Mouse (Mus musculus) intestine, embryonic 16.5 days (tissue): Measurements from ENCODE around the gene Zfand2b. TPM values are rescaled to one million over a fixed set of nuclear protein-coding genes. Genes with fewer than 3 reads are reported as not detected.
A peak's percentile ranks its signal among the peaks of the same experiment; 100 is the strongest.

Experiments used
- ATAC-seq: fragments of 200-750 bp; cut with Nextera tagmentation; 2 replicates; pipeline ENCODE4 v1.8.0; 2017; ENCODE audit warnings: moderate TSS enrichment, moderate library complexity
- H3K27ac ChIP-seq: fragments of 300-500 bp; sonication (generic); 2 replicates; pipeline ENCODE4 v1.5.1; 2014; ENCODE audit warnings: mild to moderate bottlenecking, low read length
- H3K27me3 ChIP-seq: fragments of 300-500 bp; sonication (generic); replicated peaks from 2 replicates; pipeline ENCODE4 v1.6.1; 2014; ENCODE audit warnings: low read length, control low read depth, mixed read lengths; ENCODE audit not compliant: control insufficient read depth, insufficient read depth
- H3K36me3 ChIP-seq: fragments of 300-500 bp; sonication (generic); 2 replicates; pipeline ENCODE4 v1.6.1; 2014; ENCODE audit warnings: low read length, control low read depth; ENCODE audit not compliant: control insufficient read depth, insufficient read depth
- H3K4me1 ChIP-seq: fragments of 300-500 bp; sonication (generic); 2 replicates; pipeline ENCODE4 v1.6.1; 2014; ENCODE audit warnings: low read length, control low read depth, mixed read lengths; ENCODE audit not compliant: control insufficient read depth, insufficient read depth
- H3K4me2 ChIP-seq: fragments of 300-500 bp; sonication (generic); 2 replicates; pipeline ENCODE4 v1.6.1; 2014; ENCODE audit warnings: low read depth, low read length, control low read depth
- H3K4me3 ChIP-seq: fragments of 300-500 bp; sonication (generic); 2 replicates; pipeline ENCODE4 v1.5.1; 2014; ENCODE audit warnings: mild to moderate bottlenecking, low read length
- H3K9ac ChIP-seq: fragments of 300-500 bp; sonication (generic); 2 replicates; pipeline ENCODE4 v1.6.1; 2014; ENCODE audit warnings: low read depth, low read length
- H3K9me3 ChIP-seq: fragments of 300-500 bp; sonication (generic); 2 replicates; pipeline ENCODE4 v1.6.1; 2016; ENCODE audit warnings: low read length, control low read depth; ENCODE audit not compliant: control insufficient read depth
- WGBS: fragments of 180-500 bp; shearing (Covaris S2); extraction: QIAGEN DNeasy Blood & Tissue Kit; methylation state at CpG from one replicate; pipeline ENCODE4 v1.1.7; 2014; 5-methylcytosine and 5-hydroxymethylcytosine counted together
- polyA plus RNA-seq: library from polyadenylated mRNA; unstranded; fragments of >200 nt; fragmentation: Nextera tagmentation; extraction: Ambion mirVana; gene quantifications from 2 replicates; pipeline ENCODE4 v1.2.1, GENCODE M21; 2015

Gene Zfand2b
- polyA plus RNA-seq, 1 experiment from 2014 or later: 53.2 TPM

DNA sequence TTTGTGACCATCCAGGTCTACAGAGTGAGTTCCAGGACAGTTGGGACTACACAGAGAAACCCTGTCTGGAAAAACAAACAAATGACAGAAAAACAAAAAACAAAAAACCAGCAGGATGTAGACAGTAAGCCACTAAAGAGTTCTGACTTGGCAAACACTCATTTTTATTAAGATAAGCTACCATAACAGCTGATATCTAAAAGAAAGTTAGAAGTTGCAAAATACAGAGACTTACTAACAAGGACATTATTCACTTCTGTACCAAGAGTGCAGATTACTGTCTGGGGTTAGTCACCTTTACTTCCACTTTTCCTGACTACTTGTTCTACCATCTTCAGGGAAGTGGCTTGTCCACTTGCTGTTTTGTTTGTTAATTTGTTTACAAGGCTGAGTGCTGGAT is 9.5 kb upstream of the Zfand2b start:
- H3K9me3 ChIP-seq: no peaks in the 10 kb centered on the region
- no peaks in the 10 kb centered on the region for H3K4me1 ChIP-seq
- no peaks in the 10 kb centered on the region for H3K27me3 ChIP-seq
- no peak for ATAC-seq
- no peak overlapping the region for H3K4me2 ChIP-seq
- no peak overlapping the region for H3K27ac ChIP-seq
- no peak overlapping the region for H3K9ac ChIP-seq
- H3K4me3 ChIP-seq: no peak overlapping the region
- H3K36me3 ChIP-seq: no peaks in the 10 kb centered on the region

GRCm38 (mm10) chr1:75159540-75160255 is 8.7 kb upstream of the Zfand2b start:
- 66% methylated on average over 5 of the region's 5 CpGs for WGBS
- Histone ChIP-seq H3K4me3 (no peak overlapping the region), H3K4me1 (no peaks in the 10 kb centered on the region), H3K27me3 (no peaks in the 10 kb centered on the region), H3K4me2 (no peak overlapping the region), H3K9ac (no peak overlapping the region), H3K9me3 (no peaks in the 10 kb centered on the region), H3K27ac (no peak overlapping the region), H3K36me3 (no peaks in the 10 kb centered on the region)
- no peak for ATAC-seq

DNA sequence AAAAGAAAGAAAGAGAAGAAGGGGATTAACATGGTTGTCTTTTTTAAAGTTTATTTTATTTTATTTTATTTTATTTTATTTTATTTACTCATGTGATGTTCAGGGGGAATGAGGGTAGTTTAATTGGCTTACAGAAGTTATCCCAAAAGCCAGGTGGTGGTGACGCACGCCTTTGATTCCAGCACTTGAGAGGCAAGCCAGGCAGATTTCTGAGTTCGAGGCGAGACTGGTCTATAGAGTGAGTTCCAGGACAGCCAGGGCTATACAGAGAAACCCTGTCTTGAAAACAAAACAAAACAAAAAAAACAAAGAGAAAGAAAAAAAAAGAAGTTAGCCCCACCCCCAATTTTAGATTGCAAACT is 8.2 kb upstream of the Zfand2b start:
- no peak overlapping the region for H3K27ac ChIP-seq
- H3K9ac ChIP-seq: no peak overlapping the region
- no peak for ATAC-seq
- H3K36me3 ChIP-seq: no peaks in the 10 kb centered on the region
- no peaks in the 10 kb centered on the region for H3K4me1 ChIP-seq
- WGBS: 83% methylated on average over 4 of the region's 4 CpGs
- H3K4me2 ChIP-seq: no peak overlapping the region
- no peak overlapping the region for H3K4me3 ChIP-seq
- H3K9me3 ChIP-seq: no peaks in the 10 kb centered on the region
- no peaks in the 10 kb centered on the region for H3K27me3 ChIP-seq

DNA sequence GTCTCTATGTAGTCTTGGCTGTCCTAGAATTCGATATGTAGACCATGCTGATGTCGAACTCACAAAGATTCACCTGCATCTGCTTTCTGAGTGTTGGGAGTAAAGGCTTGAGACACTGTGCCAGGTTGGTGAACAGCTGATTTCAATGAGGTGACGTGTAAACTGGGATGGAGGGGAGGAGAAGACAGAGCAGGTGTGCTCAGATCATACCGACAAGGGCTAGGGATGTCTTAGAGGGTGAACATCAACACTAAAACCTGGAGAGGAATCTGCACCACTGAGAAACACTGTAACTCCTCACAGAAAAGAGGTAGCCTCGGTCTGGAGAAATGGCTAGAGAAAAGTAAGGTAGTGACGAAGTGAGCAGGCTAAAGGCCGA is 364 bp upstream of the Zfand2b start:
- H3K4me2 ChIP-seq: peak overlapping the region; percentile 89

GRCm38 (mm10) chr1:75179334-75180104 is 11.1 kb downstream of the Zfand2b start:
- 6% methylated on average over 23 of the region's 23 CpGs for WGBS
- ATAC-seq: peak; percentile 42
- peak overlapping the region; percentile 39; the same call in 1 of the 2 replicates for H3K27ac ChIP-seq

More for the DNA sequence above, 364 bp upstream of the Zfand2b start:
- Histone ChIP-seq H3K27me3 (no peaks in the 10 kb centered on the region), H3K9ac (peak overlapping the region; percentile 90), H3K4me3 (peak overlapping the region; percentile 88), H3K27ac (peak overlapping the region; percentile 17), H3K36me3 (peaks cover 7% of the 10 kb centered on the region), H3K4me1 (peaks cover 13% of the 10 kb centered on the region), H3K9me3 (no peaks in the 10 kb centered on the region)
- ATAC-seq: peak; percentile 31
- 7% methylated on average over 7 of the region's 7 CpGs for WGBS

GRCm38 (mm10) chr1:75180105-75180590 is 11.7 kb downstream of the Zfand2b start, which contains the start of gene Abcb6:
TSS of gene Abcb6 (minus strand) at chr1:75180392.
- H3K4me2 ChIP-seq: peak within 1 kb of the TSS; percentile 95
- 0 out of 2 replicates have a peak, but pooled peaks cover 3% of the 10 kb centered on the region for H3K9me3 ChIP-seq
- peak within 1 kb of the TSS; percentile 75 for H3K9ac ChIP-seq
- ATAC-seq: peak; percentile 94
- peaks cover 21% of the 10 kb centered on the region for H3K4me1 ChIP-seq
- no peaks in the 10 kb centered on the region for H3K27me3 ChIP-seq
- H3K4me3 ChIP-seq: peak within 1 kb of the TSS; percentile 63
- 0% methylated on average over 31 of the region's 31 CpGs for WGBS
- H3K27ac ChIP-seq: peak within 1 kb of the TSS; percentile 63
- H3K36me3 ChIP-seq: peaks cover 23% of the 10 kb centered on the region

More at GRCm38 (mm10) chr1:75179334-75180104, 11.1 kb downstream of the Zfand2b start:
- peaks cover 21% of the 10 kb centered on the region for H3K4me1 ChIP-seq
- peak overlapping the region; percentile 75 for H3K9ac ChIP-seq
- peak overlapping the region; percentile 95 for H3K4me2 ChIP-seq
- peak overlapping the region; percentile 63 for H3K4me3 ChIP-seq
- peaks cover 18% of the 10 kb centered on the region for H3K36me3 ChIP-seq
- H3K27me3 ChIP-seq: no peaks in the 10 kb centered on the region
- 0 out of 2 replicates have a peak, but pooled peaks cover 3% of the 10 kb centered on the region for H3K9me3 ChIP-seq

DNA sequence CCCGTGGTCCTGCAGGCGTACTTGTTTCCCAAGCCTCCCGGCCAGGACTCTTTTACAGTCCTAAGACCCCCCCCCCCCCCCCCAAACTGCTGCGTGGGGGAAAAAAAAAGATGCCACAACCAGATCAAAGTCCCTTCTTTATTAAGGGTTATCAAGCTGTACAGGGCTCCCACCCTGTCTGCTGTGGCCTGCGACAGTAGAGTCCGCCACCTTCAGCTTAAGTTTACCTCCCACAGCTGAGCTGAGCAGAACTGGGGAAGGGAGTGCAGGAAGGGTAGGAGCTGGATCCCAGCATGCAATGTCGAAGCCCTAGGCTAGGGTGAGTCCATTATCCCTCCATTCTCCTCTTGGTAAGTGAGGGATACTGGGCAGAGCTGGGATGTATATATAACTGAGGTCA is 12.3 kb downstream of the Zfand2b start:
- Histone ChIP-seq H3K9ac (0 out of 2 replicates have a peak overlapping the region, but pooled peaks have one; percentile 75), H3K36me3 (peaks cover 28% of the 10 kb centered on the region), H3K27ac (peak overlapping the region; percentile 63), H3K4me1 (peaks cover 21% of the 10 kb centered on the region), H3K4me2 (peak overlapping the region; percentile 95), H3K27me3 (no peaks in the 10 kb centered on the region), H3K9me3 (0 out of 2 replicates have a peak, but pooled peaks cover 3% of the 10 kb centered on the region), H3K4me3 (peak overlapping the region; percentile 63)
- WGBS: 28% methylated on average over 7 of the region's 7 CpGs
- peak; percentile 60 for ATAC-seq

- H3K9me3 ChIP-seq: 0 out of 2 replicates have a peak, but pooled peaks cover 3% of the 10 kb centered on the region
These were observed 13.0 kb downstream of the Zfand2b start for GRCm38 (mm10) chr1:75181377-75181870.

GRCm38 (mm10) chr1:75182160-75182559 is 13.7 kb downstream of the Zfand2b start:
- Histone ChIP-seq H3K4me1 (peaks cover 21% of the 10 kb centered on the region), H3K4me3 (no peak overlapping the region), H3K9me3 (0 out of 2 replicates have a peak, but pooled peaks cover 3% of the 10 kb centered on the region), H3K36me3 (peaks cover 41% of the 10 kb centered on the region), H3K4me2 (no peak overlapping the region), H3K9ac (no peak overlapping the region), H3K27me3 (no peaks in the 10 kb centered on the region), H3K27ac (no peak overlapping the region)
- 74% methylated on average over 4 of the region's 4 CpGs for WGBS
- no peak for ATAC-seq

More at GRCm38 (mm10) chr1:75181377-75181870, 13.0 kb downstream of the Zfand2b start:
- no peaks in the 10 kb centered on the region for H3K27me3 ChIP-seq
- H3K36me3 ChIP-seq: peaks cover 35% of the 10 kb centered on the region
- H3K4me3 ChIP-seq: no peak overlapping the region
- no peak overlapping the region for H3K27ac ChIP-seq
- no peak overlapping the region for H3K4me2 ChIP-seq
- H3K9ac ChIP-seq: no peak overlapping the region
- 82% methylated on average over 4 of the region's 4 CpGs for WGBS
- peaks cover 21% of the 10 kb centered on the region for H3K4me1 ChIP-seq
- no peak for ATAC-seq
